Mouse (Mus musculus): ENCODE measurements around the gene Stx8.

The Stx8 gene

GRCm38 (mm10) chr11:68197471-68197870 lies 231.5 kb downstream of the Stx8 start:
- DNase-seq (ENCODE audit: low read depth, low spot score), result no peak

GRCm38 (mm10) chr11:68198696-68199095 lies 232.7 kb downstream of the Stx8 start:
- DNase-seq (ENCODE audit: low read depth, low spot score), result no peak

GRCm38 (mm10) chr11:68199103-68199502 lies 233.1 kb downstream of the Stx8 start:
- no peak for DNase-seq (ENCODE audit: low read depth, low spot score)

GRCm38 (mm10) chr11:68199801-68200423 lies 233.9 kb downstream of the Stx8 start:
- DNase-seq (ENCODE audit: low read depth, low spot score), result no peak

- no peak for DNase-seq (ENCODE audit: low read depth, low spot score)
Measured at GRCm38 (mm10) chr11:68200500-68200899, 234.5 kb downstream of the Stx8 start.

- DNase-seq (ENCODE audit: low read depth, low spot score), result no peak
Measured at GRCm38 (mm10) chr11:68201063-68201462, 235.1 kb downstream of the Stx8 start.

GRCm38 (mm10) chr11:68201811-68202459 lies 235.9 kb downstream of the Stx8 start:
- DNase-seq (ENCODE audit: low read depth, low spot score), result no peak

GRCm38 (mm10) chr11:68202561-68202960 lies 236.6 kb downstream of the Stx8 start:
- DNase-seq (ENCODE audit: low read depth, low spot score), result peak; percentile 73

GRCm38 (mm10) chr11:68203658-68204315 lies 237.8 kb downstream of the Stx8 start:
- peak; percentile 36 for DNase-seq (ENCODE audit: low read depth, low spot score)

GRCm38 (mm10) chr11:68204407-68204806 lies 238.4 kb downstream of the Stx8 start:
- DNase-seq (ENCODE audit: low read depth, low spot score), result no peak

GRCm38 (mm10) chr11:68205572-68206229 lies 239.7 kb downstream of the Stx8 start:
- no peak for DNase-seq (ENCODE audit: low read depth, low spot score)

- DNase-seq (ENCODE audit: low read depth, low spot score), result no peak
Measured at GRCm38 (mm10) chr11:68208023-68208422, 242.0 kb downstream of the Stx8 start.

- DNase-seq (ENCODE audit: low read depth, low spot score), result no peak
Measured at GRCm38 (mm10) chr11:68208582-68208981, 242.6 kb downstream of the Stx8 start.

GRCm38 (mm10) chr11:68209506-68209905 lies 243.5 kb downstream of the Stx8 start:
- DNase-seq (ENCODE audit: low read depth, low spot score), result no peak

- DNase-seq (ENCODE audit: low read depth, low spot score), result no peak
Measured at GRCm38 (mm10) chr11:68210714-68211113, 244.7 kb downstream of the Stx8 start.

GRCm38 (mm10) chr11:68211924-68212578 lies 246.1 kb downstream of the Stx8 start:
- DNase-seq (ENCODE audit: low read depth, low spot score), result peak; percentile 71

- DNase-seq (ENCODE audit: low read depth, low spot score), result no peak
Measured at GRCm38 (mm10) chr11:68213896-68214295, 247.9 kb downstream of the Stx8 start.

GRCm38 (mm10) chr11:68214496-68215205 lies 248.7 kb downstream of the Stx8 start:
- DNase-seq (ENCODE audit: low read depth, low spot score), result no peak

- DNase-seq (ENCODE audit: low read depth, low spot score), result peak; percentile 33
Measured at GRCm38 (mm10) chr11:68215206-68215912, 249.4 kb downstream of the Stx8 start.

- DNase-seq (ENCODE audit: low read depth, low spot score), result no peak
Measured at GRCm38 (mm10) chr11:68216041-68216440, 250.0 kb downstream of the Stx8 start.

GRCm38 (mm10) chr11:68220733-68221132 lies 254.7 kb downstream of the Stx8 start:
- DNase-seq (ENCODE audit: low read depth, low spot score), result no peak
